Mouse (Mus musculus) ovary, postnatal 36 days (tissue): Measurements from ENCODE around the gene Ssb.
"Not testable (repeated sequence)": the region's sequence is repeated elsewhere in the genome, so short reads cannot be mapped to it uniquely, and the experiment has no call there.

Experiments
- DNase-seq: peaks from one replicate; pipeline ENCODE4 v3.0.0; 2022; ENCODE audit warnings: low spot score, mixed read lengths

Gene Ssb

GRCm38 (mm10) chr2:69862117-69862657 lies 825 bp downstream of the Ssb start:
- no peak for DNase-seq

DNA sequence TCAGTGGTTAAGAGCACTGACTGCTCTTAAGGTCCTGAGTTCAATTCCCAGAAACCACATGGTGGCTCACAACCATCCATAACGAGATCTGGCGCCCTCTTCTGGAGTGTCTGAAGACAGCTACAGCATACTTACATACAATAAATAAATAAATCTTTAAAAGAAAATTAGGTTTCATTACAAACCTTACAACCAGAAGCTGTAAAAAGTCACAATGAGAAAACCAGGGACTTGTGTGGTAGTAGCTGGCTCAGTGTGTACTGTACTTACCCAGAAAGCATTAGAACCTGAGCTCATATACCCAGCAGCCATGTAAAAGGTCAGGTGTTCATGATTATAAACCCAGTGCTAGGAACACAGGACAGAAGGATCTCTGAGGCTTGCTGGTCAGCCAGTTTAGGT lies 22.6 kb downstream of the Ssb start:
- no peak for DNase-seq

GRCm38 (mm10) chr2:69884581-69884980 lies 23.2 kb downstream of the Ssb start:
- DNase-seq, result no peak

GRCm38 (mm10) chr2:69885050-69885449 lies 23.7 kb downstream of the Ssb start:
- DNase-seq, result no peak

GRCm38 (mm10) chr2:69885451-69886305 lies 24.3 kb downstream of the Ssb start, which contains the start of gene Mettl5:
TSS of gene Mettl5 (minus strand) at chr2:69885615.
- peak; percentile 88 for DNase-seq

DNA sequence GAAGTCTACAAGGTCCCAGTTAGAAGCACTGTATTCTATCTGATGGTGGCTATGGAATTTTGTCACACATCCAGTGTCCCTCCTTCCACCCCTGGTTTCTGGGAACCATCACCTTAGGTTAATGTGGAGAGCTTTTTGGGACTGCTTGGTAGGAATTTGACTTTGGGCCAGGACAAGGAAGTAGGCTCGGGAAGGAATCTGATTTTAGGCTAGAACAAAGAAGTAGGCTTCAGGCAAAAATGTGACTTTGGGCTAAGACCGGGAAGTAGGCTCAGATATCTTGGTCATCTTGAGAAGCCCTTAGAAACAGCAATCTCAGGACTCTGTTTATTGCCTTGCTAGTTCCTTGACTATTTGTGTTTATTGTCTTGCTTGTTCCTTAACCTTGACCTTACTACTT lies 27.6 kb downstream of the Ssb start:
- no peak for DNase-seq

DNA sequence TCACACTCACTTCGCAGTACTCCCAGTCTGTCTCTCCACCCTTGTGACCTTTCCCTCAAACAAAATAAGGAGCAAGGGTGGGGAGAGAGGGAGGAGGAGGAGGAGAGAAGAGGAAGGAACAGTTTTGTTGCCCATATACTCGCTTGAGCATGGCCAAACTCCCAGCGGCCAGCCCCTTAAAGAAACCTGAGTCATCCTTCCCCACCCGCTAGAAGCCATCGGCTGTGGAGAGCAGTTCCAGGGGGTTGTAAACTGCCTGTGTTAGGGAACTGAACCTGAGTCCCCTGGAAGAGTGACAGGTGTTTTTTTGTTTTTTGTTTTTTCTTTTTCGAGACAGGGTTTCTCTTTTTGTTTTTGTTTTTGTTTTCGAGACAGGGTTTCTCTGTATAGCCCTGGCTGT lies 29.5 kb downstream of the Ssb start:
- DNase-seq, result no peak

- no peak for DNase-seq
These were observed 31.8 kb downstream of the Ssb start for GRCm38 (mm10) chr2:69893145-69893544.

GRCm38 (mm10) chr2:69893891-69894290 lies 32.5 kb downstream of the Ssb start:
- DNase-seq, result no peak

DNA sequence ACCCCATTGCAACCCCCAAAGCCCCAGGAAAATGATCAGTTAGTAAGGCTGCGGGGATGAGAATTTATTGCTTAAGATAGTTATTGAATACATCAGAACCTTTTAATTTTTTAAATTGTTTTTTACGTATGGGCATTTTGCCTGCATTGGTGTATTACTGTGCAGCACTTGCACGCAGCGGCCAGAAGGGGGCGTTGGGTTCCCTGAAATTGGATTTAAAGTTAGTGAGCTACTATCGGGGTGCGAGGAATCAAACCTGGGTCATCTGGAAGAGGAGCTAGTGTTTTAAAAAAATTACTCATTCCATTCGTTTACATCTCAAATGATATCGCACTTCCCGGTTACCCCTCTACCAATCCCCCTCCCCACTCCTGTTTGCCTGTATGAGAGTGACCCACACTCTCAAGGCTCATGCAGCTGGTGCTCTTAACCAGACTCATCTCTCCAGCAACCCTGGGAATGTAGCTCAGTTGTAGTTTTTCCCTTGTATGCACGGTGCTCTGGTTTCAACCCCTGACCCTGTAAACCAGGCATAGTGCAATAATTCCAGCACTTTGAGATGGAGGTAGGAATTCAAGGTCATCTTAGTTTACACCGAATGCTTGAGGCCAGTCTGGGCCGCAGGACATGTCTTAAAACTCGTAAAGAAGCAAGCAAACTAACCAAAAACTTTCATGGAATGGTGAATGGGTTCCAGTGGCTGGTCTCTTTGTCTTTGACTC lies 34.3 kb downstream of the Ssb start:
- no peak for DNase-seq

DNA sequence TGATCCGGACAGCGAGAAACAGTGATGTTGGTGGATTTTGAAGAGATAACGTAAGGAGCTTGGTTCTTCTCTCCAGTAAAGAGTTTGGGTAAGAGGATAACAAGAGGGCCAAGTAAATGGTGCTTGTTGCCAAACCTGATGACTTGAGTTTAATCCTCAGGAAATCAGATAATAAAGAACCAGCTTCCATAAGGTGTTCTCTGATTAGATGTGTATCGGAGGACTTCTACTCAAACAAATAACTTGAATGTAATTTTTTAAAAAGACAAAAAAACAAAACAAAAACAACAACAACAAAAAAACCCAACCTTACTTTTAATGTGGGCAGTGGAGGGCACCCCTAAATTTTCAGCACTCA lies 34.8 kb downstream of the Ssb start:
- no peak for DNase-seq

DNA sequence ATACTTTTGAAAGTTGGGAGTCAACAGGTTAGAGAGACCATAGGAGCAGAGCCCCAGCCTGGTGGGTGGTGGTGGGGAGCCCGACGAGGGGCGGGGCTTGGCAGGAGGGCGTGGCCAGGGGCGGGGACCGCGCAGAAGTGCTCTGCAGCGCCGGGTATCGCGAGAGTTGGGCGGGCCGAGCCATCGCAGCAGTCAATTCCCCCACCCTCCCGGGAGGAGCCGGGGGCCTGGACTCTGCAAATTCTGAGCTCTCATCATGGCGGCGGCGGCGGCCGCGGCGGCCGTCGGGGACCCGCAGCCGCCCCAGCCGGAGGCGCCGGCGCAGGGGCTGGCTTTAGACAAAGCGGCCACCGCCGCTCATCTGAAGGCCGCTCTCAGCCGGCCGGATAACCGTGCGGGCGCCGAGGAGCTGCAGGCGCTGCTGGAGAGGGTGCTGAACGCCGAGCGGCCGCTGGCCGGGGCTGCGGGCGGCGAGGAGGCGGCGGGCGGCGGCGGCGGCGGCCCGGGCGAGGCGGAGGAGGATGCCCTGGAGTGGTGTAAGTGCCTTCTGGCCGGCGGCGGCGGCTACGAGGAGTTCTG lies 35.8 kb downstream of the Ssb start, which contains the start of gene Ubr3:
Ubr3 (plus strand) TSS at position 208 of the 579 bp plus-strand sequence.
- DNase-seq, result peak; percentile 99

- DNase-seq, result peak; percentile 27
These were observed 36.5 kb downstream of the Ssb start for GRCm38 (mm10) chr2:69897618-69898575.

DNA sequence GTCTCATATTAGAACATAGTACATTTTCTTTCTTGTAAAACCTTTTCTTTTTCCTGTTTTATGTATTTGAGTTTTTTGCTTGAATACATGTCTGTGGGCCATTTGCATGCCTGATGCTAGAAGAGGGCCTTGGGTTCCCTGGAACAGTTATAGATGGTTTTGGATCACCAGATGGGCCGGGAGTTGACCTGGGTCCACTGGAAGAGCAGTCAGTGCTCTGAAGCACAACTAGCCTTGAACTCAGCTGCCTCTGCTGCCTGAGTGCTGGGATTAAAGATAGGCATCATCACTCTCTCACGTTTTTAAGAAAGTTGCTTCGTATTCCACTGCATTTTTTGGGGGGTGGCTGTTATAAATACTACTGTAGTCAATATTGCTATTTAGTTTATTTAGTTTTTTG lies 42.2 kb downstream of the Ssb start:
- no peak for DNase-seq

GRCm38 (mm10) chr2:69907394-69907793 lies 46.0 kb downstream of the Ssb start:
- not testable (repeated sequence) for DNase-seq

GRCm38 (mm10) chr2:69912801-69913200 lies 51.4 kb downstream of the Ssb start:
- DNase-seq, result no peak

- DNase-seq, result no peak
These were observed 55.9 kb downstream of the Ssb start for GRCm38 (mm10) chr2:69917301-69917700.
